Mouse (Mus musculus) R1 (cell line): ENCODE measurements at regions not wholly inside any gene's neighbourhood (a gene's known extent, or its start where the extent isn't known, plus 50 kb on each side); places are given as distances from the start of the nearest gene placed in this dataset.
A peak's percentile ranks its signal among the peaks of the same experiment; 100 is the strongest.
"Not testable (repeated sequence)": the region's sequence is repeated elsewhere in the genome, so short reads cannot be mapped to it uniquely, and the experiment has no call there.

Experiments used
- DNase-seq: peaks from one replicate; pipeline ENCODE4 v3.0.0-alpha.2; 2018; ENCODE audit warnings: low read depth, low spot score

DNA sequence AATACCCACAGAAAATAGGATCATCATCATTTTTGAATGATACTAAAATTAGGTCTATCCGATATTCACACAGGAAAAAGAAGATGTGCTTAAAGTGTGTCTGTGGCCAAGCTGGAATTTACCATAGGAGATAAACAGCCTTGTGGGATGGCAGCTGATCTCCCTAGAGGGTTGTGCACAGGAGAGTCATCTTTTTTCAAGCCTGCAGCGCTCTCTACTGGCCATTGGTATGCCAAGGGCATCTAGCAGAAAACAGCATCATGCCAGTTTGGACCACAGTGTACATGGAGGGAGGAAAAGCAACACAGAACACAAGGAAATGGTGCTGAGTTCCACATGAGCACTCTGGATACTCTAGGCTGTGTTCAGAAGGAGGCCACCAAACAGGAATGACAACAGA is 74.1 kb upstream of the Diaph3 start:
- peak; percentile 65 for DNase-seq

DNA sequence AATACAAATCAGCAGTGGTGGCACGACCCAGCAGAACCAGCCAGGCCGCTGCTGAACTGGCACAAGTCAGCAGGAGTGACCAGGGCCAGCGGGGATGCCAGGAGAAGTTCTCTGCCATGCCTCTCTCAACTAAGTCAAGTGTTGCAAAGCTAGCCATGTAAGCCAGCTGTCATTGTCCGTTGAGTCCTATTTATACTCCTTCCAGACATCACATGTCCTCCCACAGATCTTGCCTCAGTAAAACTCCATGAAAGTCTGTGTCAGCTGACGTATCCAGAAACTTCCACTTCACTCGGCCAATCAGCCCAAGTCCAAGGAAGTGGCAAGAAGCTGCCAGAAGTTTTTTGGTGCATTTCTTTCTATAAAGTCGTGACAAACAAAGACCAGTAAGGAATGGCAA is 76.0 kb upstream of the Diaph3 start:
- no peak for DNase-seq

DNA sequence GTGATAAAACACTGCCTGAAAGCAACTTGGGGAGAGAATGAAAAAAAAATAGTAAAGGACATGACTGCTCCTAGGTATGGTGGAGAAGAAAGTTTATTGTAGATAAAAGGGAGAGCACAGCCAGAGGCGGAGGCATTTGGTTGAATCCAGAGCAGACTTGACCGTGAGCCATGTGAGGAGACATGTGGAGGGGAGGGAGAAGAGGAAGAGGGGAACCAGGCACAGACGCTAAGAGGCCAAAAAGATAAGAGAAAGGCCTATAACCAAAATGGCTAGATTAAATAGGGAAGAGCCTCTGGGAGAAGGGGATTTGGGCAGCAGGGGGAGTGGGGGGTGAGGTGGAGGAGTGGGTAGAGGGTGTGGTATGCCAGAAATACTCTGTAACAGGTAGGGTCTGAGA is 78.9 kb upstream of the Diaph3 start:
- no peak for DNase-seq

DNA sequence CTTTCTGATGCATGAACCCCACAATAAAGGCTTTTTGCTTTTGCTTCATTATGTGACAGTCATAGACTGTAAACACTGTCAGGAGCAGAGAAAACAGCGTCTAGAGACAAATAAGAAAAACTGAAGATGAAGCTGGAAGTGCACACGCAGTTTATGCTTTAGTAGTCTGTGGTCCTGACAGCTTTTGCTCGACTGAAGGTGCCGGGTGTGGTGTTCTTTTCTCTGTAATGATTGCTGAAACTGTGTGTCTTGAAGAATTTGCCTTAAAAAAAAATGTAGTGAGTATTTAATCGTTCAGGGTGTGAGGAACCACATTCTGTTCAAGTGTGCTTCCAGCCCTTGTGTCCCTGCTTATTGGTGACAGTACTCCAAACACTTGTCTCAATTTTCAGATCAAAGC is 83.8 kb upstream of the Diaph3 start:
- no peak for DNase-seq

DNA sequence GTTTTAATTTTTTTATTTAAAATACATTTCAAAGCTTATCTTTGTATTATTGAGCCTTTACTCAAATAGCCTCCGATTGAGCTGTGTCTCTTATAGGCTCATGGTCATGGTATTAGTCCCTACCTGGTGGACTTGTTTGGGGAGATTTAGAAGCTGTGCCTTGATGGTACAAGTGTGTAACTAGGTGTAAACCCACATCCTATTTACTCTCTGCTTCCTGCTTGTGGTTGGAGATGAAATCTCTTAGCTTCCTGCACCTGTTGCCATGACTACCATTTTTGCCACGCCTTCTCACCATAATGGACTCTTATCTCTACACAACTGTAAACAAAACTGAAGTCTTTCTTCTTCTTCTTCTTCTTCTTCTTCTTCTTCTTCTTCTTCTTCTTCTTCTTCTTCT is 108.2 kb upstream of the Diaph3 start:
- DNase-seq, result no peak

DNA sequence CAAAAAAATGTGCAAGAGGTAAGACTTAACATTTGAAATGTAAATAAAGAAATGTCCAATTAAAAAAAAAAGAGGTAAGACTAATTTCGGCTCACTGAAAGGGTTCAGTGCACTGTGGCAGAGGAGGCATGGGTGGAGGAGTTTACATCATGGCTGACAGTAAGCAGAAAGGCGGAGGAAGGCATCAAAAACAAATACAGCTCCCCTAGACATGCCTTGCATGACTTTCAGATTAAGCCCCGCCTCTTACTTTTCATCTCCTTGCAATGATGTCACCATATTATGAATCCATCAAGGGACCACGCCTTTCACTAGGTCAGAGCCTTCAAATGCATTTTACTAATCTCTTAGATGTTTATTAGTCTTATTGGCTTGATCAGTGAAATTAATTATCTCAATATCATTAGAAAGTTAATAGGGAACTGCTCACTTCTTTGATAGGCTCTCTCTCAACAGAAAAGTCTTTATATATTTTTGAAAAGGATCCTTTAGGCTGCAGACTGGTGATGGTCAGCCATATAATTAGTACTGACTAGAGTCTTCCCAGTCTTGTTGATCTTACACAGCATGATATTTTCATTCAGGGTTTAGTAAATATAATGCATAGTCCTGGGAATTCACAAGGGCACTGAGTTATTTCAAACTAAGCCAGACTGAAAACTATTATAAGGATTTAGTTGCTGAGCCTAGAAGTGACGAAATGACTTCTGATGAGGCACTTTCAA is 114.6 kb upstream of the Diaph3 start:
- no peak for DNase-seq

DNA sequence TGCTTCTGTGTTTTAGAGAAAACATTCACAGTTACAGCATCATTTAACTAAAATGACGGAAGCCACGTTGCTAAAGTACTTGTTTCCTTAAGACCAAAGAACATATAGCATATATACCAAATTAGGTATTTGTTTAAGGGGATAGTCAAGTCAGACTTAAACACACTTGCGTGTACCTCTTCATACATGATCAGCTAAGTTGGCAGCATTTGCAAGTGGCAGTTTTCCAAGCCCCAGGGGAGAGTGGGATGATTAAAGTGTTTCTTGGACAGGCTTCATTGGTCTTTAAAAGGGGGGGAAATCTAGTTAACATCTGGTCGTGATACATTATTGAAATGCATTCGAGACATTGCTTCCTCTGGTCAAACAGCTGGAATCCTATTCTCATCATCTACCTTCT is 120.7 kb upstream of the Diaph3 start:
- no peak for DNase-seq

DNA sequence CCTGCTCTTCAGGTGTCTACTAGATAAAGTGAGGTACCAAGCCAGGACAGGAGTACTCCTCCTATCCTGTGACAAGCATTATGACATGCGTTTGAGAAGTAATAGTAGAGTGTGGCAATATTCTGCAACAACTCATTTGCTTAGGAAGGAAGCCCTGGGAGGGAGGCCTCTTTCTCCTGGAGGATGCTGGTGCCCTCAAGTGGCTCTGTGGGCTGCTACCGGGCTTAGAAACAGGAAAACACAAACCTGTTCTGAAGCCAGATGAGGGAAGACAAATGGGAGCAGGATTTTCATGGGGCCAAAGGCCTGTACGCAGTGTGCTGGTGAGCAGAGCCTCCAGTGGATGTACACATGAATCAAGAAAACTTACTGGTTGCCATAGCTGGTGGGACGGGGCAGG is 123.8 kb upstream of the Diaph3 start:
- no peak for DNase-seq

DNA sequence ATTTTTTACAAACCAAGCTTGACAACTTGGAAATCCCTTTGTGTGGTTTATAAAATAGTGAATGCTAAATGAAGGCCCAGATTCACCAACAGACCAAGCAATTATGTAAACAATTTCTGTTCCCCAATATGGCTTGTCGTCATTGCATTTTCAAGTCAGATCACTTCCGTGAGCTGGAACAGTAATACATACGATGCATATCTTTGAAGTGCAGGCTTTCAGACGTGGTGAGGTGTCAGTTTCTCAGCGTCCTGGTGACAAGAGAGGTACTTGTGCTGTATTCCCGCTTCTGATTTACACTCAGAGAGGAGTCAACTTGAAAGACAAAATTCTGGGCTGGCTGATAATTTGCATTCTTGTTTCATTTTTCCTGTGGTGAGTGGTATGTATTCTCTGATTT is 125.3 kb upstream of the Diaph3 start:
- DNase-seq, result no peak

DNA sequence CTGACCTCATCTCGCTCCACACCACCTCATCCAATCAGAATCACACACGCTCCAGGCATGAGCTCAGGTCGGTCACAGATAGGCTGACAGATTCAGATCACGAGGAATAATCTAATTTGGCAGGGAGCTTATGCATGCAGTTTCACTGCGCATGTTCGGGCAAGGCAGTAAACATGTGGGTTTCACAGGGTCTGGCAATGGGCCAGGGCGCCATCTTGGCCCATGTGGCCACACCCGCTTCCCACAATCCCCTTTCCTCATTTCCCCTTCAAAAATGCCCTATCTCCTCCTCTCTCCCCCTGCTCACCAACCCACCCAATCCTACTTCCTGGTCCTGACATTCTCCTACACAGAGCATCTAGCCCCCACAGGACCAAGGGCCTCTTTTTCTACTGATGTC is 127.2 kb upstream of the Tdrd3 start:
- DNase-seq, result not testable (repeated sequence)

DNA sequence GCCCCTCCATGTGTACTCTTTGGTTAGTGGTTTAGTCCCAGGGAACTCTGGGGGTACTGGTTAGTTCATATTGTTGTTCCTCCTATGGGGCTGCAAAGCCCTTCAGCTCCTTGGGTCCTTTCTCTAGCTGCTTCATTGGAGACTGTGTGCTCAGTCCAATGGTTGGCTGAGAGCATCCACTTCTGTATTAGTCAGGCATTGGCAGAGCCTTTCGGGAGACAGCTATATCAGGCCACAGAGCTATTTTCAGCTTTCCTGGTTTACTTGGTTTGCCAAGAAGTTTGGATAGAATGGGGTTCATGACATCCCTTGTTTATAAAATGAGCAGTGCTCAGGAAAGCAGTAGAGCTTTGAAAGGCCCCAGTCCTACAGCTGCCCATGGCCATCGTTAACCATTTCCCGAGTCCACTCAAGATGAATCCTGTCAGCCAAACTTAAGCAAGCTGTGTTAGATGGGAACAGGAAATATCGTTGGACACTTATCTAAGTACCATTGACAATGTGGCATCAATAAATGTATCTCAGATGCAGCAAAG is 126.7 kb upstream of the Tdrd3 start:
- no peak for DNase-seq

DNA sequence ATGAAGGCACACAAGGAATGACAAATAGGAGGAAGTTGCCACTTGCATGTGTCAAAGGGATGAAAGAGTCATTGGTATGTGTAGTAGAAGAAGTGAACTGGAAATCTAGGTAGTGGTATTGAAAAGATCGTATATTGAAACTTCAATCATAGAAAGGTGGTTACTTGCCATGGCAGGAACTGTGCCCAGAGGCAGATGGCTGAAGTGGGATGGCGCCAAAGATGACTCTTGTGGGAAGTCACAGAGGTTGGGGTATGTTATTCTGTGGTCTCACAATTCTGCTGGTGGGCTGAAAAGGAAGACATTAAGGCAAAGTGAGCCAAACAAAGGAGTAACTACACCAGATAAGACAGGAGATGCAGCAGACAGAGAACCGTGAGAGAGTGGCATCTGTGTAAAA is 121.2 kb upstream of the Tdrd3 start:
- DNase-seq, result no peak

DNA sequence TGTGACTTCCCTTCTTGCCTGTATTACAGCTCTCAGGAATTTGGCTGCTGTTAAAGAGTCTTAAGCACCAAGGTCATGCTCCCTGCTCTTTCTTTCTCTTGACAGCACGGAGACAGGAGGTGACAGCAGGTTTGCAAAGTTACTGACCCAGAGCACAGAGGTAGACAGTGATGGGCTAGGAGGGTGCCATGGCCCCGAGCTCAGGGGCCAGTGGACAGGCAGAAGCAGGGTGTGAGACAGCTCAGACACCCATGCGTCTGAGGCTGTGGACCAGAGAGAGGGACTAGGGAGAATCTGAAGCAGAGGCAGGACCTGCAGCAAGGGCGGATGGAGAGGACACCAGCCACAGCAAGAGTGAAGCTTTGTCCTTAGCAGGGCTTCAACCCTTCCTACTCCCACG is 119.3 kb upstream of the Tdrd3 start:
- DNase-seq, result no peak

DNA sequence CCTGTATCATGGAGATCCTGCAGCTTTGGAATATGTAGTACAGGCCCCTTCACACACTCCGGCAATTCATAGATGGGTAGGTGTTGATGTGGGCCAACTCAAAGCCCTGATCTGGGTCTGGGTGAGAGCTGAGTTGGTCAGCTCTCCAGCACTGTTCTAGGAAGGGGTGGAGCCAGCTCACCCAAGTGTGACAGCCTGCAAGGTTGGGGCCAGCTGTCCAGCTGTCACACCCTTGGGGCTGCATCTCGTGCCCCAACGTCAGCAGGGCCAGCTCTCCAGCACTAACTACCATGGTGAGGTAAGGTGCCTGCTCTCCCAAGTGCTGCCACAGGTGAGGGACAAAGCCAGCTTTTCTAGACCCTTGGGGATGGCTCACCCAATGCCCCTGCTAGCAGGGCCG is 115.6 kb upstream of the Tdrd3 start:
- no peak for DNase-seq

DNA sequence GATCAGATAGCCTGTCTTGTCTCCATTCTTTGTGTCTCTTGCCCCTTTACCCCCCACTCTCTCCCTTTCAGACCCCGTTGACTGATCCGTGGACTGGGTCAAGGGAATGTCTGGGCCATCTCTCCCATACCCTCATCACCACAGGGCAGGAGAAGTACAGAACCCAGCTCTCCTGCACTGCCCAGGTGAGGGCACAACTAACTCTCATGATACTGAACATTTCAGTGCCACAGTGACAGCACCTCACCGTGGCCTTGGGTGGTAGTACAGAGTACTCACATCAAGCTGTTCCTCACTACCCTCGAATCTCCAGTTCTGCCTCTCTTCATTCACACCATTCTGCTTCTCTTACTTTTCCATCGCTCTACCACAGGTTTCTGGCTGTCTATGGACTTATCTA is 114.9 kb upstream of the Tdrd3 start:
- peak; percentile 10 for DNase-seq

DNA sequence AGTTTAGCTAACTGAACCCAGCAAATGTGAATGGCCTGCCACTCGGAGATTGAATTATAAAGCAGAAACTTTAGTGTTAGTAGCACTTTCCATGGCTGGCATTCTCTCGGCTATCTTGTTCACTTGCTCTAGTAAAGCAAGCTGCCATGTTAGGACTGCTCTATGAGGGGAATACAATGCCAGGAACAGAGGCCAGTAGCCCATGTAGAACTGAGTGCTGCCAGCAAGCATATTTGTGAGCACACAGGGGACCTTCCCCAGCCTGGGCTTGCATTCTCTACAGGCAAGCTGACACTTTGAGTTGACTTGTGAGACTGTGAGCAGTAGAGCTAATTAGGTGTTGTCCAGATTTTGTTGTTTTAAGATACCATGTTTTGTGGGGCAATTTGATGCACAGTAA is 111.0 kb upstream of the Tdrd3 start:
- DNase-seq, result no peak

DNA sequence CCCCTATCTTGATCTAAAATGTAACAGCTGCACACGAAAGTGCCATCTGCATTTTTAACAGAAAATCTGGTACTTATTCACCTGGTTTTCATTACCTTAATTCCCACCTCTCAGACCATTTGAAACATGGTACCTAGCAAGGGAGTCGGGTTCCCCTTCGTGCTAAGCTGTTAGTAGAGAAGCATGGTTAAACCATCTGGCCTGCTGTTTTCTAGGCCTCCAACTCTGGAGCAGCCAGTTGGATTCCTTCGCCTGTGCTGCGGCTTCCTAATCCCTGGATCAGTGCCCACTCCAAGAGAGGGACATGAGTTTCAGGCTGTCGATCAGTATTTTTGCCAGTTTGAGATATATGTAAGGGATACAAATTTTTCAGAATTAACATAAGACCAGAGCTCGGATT is 110.4 kb upstream of the Tdrd3 start:
- DNase-seq, result no peak

DNA sequence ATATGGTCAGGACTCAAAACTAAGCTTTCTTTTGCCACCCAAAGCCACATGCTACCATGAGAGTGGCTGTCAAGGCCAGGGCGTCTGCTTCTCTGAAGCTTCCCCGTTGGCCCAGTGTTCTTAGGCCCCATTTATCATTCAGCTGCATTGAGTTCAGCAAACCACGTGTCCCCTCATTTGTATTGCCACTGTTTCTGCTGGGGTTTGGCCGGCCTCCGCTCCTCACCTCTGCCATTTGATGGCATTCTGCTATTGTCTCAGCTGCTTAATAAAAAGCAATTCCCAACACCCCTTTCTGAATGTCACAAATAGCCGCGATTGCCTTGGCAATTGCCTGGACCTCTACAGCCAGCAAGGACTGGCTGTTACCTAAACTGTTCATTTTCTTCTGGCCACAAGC is 108.4 kb upstream of the Tdrd3 start:
- no peak for DNase-seq

DNA sequence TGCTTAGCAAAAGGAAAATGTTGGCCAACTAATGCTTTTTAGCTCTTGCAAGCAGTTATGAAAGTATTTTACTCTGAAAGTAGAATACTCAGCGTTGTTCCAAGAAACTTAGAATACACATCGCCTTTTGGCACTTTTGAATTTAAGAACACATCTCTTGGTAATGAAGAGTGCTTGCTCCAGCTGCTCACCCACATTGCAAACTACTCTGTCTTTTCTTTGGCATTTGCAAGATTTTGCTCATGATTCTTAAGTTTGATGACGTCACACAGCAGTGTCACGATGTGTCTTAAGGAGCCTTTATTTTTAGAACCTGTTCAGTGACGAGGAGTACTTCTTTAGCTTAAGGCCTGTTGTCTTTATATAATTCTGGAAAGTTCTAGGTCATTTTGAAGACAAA is 104.1 kb upstream of the Tdrd3 start:
- no peak for DNase-seq

DNA sequence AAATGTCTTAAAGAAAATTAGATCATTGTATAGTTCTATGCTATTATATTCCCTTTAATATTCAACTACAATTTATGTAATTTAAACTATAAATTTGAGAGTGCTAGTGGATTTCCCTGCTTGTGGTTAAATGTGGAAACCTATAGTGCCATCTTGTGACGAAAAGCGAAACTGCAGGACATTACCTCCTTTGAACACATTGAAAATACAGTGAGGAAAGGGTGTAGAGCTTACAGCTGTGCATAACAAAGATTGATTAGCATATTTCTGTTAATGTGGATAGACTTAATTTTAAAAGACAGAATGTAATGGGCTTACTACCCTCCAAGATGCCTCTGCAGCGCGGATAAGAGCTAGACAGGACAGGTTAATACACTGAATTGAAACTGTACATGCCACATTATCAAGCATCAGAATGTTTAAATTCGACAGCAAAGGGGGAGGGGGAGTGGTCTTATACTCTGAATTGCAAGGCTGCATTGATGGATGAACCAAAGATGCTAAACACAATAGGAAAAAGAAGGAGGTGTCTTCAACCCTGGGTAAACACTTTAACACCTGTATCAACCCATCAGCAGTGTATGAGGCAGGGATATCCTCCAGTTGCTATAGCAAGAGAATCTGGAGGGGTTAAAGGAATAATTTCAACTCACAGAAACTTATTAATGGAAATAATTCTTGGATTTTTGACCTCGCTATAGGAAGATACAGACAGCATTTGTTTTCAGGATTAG is 101.3 kb upstream of the Tdrd3 start:
- peak; percentile 63 for DNase-seq

DNA sequence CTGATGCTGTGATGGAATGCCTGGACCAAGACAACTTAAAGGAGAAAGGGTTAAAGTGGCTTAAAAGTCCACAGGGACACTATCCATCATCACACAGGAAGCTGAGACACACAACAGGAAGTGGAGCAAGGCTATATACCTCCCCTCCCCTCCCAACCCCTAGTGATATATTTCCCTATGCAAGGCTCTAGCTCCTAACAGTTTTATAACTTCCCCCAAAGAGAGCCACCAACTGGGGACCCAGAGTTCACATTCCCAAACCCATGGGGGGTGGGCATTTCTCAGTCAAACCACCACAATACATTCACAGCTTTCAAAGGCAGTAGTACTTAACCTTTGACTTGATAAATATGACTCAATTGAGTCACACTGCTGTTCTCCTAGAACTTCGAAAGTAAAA is 88.6 kb upstream of the Tdrd3 start:
- DNase-seq, result peak; percentile 24

DNA sequence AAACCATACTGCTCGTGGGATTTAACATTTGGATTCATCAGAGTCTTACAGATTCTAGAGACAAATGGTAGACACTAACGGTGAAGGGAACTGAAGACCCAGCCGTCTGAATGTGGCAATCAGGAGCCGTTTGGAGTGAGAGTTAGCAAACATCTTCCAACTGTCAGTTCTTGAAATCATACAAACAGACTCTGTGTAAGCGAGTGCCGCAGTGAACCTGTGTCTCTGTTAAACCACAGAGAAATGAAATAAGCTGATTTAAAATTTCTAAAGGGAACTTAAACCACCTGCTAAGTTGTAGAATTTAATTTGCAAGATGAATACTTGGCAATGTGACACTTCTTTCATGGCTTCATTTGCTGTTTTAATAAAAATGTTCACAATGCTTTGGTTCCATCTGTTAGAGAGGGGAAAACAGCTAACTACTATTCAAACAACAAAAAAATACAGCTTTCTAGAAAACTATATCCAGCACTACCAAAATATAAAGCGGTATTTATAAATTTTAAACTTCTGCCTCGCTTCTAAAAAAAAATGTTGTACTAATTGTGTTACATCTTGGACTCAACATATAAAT is 78.4 kb upstream of the Tdrd3 start:
- no peak for DNase-seq

DNA sequence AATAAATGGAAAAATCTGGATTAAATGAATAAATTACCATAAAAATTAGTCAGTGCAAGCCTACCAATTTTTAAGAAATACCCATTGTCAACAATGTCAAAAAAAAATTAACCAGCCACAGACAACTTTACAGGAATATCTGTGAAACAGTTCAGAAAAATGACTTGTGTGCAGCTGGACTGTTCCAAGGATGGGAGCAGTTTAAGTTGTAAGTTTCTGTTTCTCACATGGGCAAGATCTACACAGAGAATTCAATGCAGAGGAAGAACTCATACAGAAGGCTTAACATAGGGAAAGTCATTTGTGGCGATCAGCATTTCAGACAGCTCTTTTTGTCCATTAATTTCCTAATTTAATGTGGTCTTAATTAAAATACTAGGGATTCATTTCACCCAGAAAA is 71.9 kb upstream of the Tdrd3 start:
- no peak for DNase-seq
